Mouse (Mus musculus) liver, adult (tissue): ENCODE data around the gene Adprh.

ENCODE experiments used
- GATA4 ChIP-seq: IDR thresholded peaks from 2 replicates; pipeline ENCODE4 v1.6.1; 2014; ENCODE audit warnings: mild to moderate bottlenecking, low read length; ENCODE audit not compliant: insufficient replicate concordance

Adprh gene

DNA sequence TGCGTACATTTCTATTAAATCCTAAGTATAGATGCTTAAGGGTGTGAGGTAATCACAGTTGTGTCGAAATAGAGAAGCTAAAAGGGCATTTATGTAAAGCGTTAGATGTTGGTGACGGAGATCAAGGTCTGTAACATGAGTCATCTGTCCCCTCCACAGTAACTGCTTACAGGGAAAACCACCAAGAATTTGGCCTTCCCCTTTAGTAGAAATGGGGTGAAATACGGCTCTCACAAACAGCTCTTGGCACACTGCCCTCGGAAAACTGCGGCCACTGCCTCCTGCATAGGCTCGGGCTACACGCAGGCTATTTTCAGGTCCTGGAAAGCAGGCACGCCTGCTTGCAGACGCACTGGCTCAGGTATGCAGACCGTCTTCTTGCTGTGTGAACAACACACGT lies 56.3 kb downstream of the Adprh start:
- TF ChIP-seq GATA4 = no peak

DNA sequence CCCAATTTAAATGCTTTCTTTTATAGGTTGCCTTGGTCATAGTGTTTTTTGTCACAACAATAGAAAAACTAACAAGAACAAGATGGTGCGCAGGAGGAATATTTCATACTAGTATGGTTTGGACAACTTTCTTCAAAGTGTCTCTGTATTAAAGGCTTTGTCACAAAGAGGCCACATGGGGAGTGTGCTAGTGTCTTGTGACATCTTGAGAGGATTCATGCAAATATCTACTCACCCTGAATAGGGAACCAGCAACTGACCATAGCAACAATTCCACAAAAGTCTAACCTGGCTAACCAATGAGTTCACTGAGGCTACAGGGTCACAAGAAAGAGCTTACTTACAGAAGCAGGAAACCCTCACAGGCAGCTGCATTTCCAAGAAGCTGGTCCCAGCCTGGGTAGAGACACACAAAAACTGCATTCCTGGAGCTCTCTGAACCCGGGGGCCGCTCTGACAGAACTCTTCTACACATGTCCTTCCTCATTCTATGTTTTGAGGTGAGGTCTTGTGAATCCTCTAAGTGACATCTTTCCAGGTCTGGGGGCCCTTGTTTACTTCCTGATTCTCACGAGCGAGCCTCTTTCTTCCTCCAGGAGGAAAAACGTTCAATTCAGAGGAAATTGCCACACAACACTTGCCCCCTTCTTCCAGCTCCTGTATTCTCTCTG lies 57.3 kb downstream of the Adprh start:
- TF ChIP-seq GATA4 = no peak

DNA sequence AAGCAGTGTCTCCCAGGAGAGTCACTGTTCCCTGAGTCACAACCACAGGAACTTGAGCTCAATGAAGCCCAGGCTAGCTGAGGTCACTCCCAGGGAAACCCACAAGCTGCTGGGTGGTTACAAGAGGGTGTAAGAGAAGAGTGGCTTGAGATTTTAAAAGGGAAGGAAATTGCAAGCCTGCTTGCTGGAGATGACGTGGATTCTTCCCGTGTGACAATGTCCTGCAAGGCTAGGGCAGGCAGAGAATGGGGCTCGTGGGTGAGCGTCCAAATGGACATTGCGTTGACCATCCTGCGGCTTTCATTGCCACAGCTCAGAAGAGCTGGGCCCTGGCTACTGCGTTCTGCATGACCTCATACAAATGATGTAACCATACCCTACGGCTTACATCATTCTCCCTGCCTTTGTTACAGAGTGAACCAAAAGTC lies 58.3 kb downstream of the Adprh start:
- no peak for TF ChIP-seq GATA4
